Mouse (Mus musculus) lung, embryonic 14.5 days (tissue): ENCODE data around the gene Insyn1. TPM values are rescaled to one million over a fixed set of nuclear protein-coding genes. Genes with fewer than 3 reads are reported as not detected.
A peak's percentile ranks its signal among the peaks of the same experiment; 100 is the strongest.

Source experiments
- ATAC-seq: fragments of 200-750 bp; cut with Nextera tagmentation; 2 replicates; pipeline ENCODE4 v1.8.0; 2017; ENCODE audit warnings: mild to moderate bottlenecking, moderate TSS enrichment, moderate library complexity; ENCODE audit not compliant: insufficient read depth
- DNase-seq: peaks from one replicate; pipeline ENCODE4 v3.0.0-alpha.2; 2015
- H3K27ac ChIP-seq: fragments of 300-500 bp; sonication (generic); 2 replicates; pipeline ENCODE4 v1.5.1; 2014; ENCODE audit warnings: low read depth, mild to moderate bottlenecking, moderate library complexity
- H3K27me3 ChIP-seq: fragments of 300-500 bp; sonication (generic); 2 replicates; pipeline ENCODE4 v1.6.1; 2014; ENCODE audit warnings: low read length, control low read depth; ENCODE audit not compliant: insufficient read depth
- H3K36me3 ChIP-seq: fragments of 300-500 bp; sonication (generic); 2 replicates; pipeline ENCODE4 v1.6.1; 2014; ENCODE audit warnings: control low read depth; ENCODE audit not compliant: insufficient read depth
- H3K4me1 ChIP-seq: fragments of 300-500 bp; sonication (generic); 2 replicates; pipeline ENCODE4 v1.6.1; 2014; ENCODE audit warnings: antibody characterized with exemption, control low read depth; ENCODE audit not compliant: insufficient read depth
- H3K4me2 ChIP-seq: fragments of 300-500 bp; sonication (generic); 2 replicates; pipeline ENCODE4 v1.6.1; 2014; ENCODE audit warnings: mild to moderate bottlenecking
- H3K4me3 ChIP-seq: fragments of 300-500 bp; sonication (generic); 2 replicates; pipeline ENCODE4 v1.5.1; 2014; ENCODE audit warnings: low read depth, low read length
- H3K9ac ChIP-seq: fragments of 300-500 bp; sonication (generic); 2 replicates; pipeline ENCODE4 v1.6.1; 2014
- H3K9me3 ChIP-seq: fragments of 300-500 bp; sonication (generic); 2 replicates; pipeline ENCODE4 v1.6.1; 2016; ENCODE audit warnings: low read depth, low read length, control low read depth
- CTCF ChIP-seq: IDR thresholded peaks from 2 replicates; pipeline ENCODE4 v1.5.1; 2016; ENCODE audit warnings: antibody characterized with exemption, low read depth
- WGBS: fragments of 180-500 bp; shearing (Covaris S2); extraction: QIAGEN DNeasy Blood & Tissue Kit; methylation state at CpG from one replicate; pipeline ENCODE4 v1.1.7; 2014; 5-methylcytosine and 5-hydroxymethylcytosine counted together
- polyA plus RNA-seq: library from polyadenylated mRNA; unstranded; fragments of >200 nt; fragmentation: Nextera tagmentation; extraction: Ambion mirVana; gene quantifications from 2 replicates; pipeline ENCODE4 v1.2.1, GENCODE M21; 2014

Insyn1 gene
- polyA plus RNA-seq, 1 experiment from 2014 or later = 3.0 TPM

DNA sequence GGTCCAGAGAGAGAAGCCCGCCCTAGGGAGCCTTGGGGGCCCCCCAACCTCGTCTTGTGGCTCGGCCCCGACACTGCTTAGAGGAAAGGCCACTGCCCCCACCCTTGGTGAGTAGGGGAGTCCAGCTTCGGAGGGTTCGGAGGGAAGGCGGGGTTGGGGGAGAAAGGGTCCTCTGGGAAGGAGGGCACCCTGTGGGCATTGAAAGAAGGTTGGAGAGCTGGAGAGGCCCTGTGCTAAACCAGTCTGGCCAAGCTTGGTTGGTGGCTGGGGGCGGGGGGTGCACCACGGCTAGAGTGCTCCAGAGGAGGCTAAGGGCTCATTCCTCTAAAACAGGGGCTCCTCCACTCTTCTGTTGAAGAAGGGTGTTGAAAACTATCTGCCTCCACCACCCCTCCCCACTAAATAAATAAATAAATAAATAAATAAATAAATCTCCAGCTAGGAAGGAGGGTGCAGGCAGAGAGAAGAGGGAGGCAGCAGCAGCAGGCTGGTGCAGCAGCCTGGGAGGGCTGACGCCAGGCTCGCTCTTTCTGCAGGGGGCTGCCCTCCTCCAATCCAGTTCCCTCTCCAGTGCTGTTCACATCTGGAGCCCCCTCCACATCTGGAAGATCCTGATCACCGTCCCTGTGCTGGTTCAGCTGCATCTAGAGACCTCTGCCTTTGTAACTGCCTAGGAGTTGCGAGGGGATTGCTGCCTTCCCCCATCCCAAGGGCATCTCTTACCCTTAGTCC lies 896 bp downstream of the Insyn1 start:
- 0 out of 2 replicates have a peak, but pooled peaks have one; percentile 23 for ATAC-seq
- Histone ChIP-seq H3K4me3 (peak overlapping the region; percentile 59), H3K36me3 (no peaks in the 10 kb centered on the region), H3K4me2 (peak overlapping the region; percentile 99), H3K27me3 (peaks cover 28% of the 10 kb centered on the region), H3K9ac (peak overlapping the region; percentile 74), H3K9me3 (no peaks in the 10 kb centered on the region), H3K27ac (no peak overlapping the region), H3K4me1 (peaks cover 4% of the 10 kb centered on the region; the same call in 1 of the 2 replicates)
- WGBS = 4% methylated on average over 13 of the region's 13 CpGs
- no peak for TF ChIP-seq CTCF
- peak; percentile 11 for DNase-seq

DNA sequence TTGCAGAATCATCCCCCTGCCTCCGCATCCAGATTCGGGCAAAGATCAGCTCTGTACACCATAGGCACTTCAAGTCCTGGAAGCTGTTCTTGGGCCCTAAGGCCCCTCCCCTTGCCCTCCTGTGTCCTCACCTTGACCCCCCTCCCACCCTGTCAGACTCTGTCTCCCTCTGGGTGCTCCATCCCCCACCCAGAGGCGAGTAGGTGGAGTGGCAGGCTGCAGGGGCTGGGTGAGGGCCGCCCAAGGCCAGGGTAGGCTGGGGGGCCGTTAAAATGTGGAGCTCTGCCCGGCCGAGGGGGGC lies 1.4 kb downstream of the Insyn1 start:
- TF ChIP-seq CTCF = no peak
- DNase-seq (no peak), ATAC-seq (no peak)
- peaks cover 28% of the 10 kb centered on the region for H3K27me3 ChIP-seq
- peaks cover 4% of the 10 kb centered on the region; the same call in 1 of the 2 replicates for H3K4me1 ChIP-seq
- WGBS = 9% methylated on average over 7 of the region's 7 CpGs
- no peaks in the 10 kb centered on the region for H3K36me3 ChIP-seq
- H3K9ac ChIP-seq = peak overlapping the region; percentile 4; the same call in 1 of the 2 replicates
- peak overlapping the region; percentile 59 for H3K4me3 ChIP-seq
- H3K9me3 ChIP-seq = no peaks in the 10 kb centered on the region
- peak overlapping the region; percentile 99 for H3K4me2 ChIP-seq
- H3K27ac ChIP-seq = no peak overlapping the region

DNA sequence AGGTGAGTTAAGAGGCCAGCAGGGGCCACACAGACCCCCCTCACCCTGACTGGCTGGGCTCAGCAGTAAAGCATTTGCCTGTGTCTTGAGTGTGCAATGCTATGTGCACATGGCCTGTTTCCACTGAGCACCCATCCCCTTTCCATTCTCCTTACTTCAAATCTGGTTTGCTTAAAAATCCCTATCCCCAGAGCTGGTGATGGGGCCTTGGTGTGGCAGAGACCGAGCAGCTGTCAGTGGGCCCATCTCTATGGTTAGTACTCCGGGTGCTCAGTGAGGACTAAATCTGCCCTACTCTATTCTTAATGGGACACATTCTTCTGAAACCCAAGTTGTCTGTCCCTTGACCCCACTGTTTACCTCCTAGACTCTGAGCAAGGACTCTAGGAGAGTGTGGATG lies 2.0 kb downstream of the Insyn1 start:
- DNase-seq (peak; percentile 70), ATAC-seq (0 out of 2 replicates have a peak, but pooled peaks have one; percentile 22)
- Histone ChIP-seq H3K9me3 (no peaks in the 10 kb centered on the region), H3K9ac (peak overlapping the region; percentile 4; the same call in 1 of the 2 replicates), H3K4me1 (peaks cover 4% of the 10 kb centered on the region; the same call in 1 of the 2 replicates), H3K4me3 (peak overlapping the region; percentile 4; the same call in 1 of the 2 replicates), H3K4me2 (peak overlapping the region; percentile 99), H3K36me3 (no peaks in the 10 kb centered on the region), H3K27me3 (peaks cover 28% of the 10 kb centered on the region), H3K27ac (no peak overlapping the region)
- no peak for TF ChIP-seq CTCF
- WGBS = 37% methylated on average over 2 of the region's 2 CpGs

DNA sequence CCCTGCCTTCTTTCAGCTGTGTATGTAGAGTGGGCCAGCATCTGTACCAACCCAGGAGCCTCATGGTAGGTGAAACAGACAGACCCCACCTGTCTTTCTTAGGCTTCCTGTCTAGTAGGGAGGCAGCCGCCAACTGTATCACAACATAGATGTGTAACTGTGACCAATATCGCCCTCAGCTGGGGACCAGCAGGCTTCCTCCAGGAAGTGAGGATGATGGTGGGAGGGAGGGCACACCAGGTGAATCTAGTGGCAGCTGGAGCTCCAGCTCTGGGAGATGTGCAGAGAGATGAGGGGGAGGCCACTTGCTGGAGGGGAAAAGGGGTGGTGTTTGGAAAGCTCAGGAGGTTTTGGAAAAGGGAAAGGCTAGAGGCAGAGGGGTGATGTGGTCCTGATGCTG lies 6.6 kb downstream of the Insyn1 start:
- peaks cover 7% of the 10 kb centered on the region; the same call in 1 of the 2 replicates for H3K27me3 ChIP-seq

DNA sequence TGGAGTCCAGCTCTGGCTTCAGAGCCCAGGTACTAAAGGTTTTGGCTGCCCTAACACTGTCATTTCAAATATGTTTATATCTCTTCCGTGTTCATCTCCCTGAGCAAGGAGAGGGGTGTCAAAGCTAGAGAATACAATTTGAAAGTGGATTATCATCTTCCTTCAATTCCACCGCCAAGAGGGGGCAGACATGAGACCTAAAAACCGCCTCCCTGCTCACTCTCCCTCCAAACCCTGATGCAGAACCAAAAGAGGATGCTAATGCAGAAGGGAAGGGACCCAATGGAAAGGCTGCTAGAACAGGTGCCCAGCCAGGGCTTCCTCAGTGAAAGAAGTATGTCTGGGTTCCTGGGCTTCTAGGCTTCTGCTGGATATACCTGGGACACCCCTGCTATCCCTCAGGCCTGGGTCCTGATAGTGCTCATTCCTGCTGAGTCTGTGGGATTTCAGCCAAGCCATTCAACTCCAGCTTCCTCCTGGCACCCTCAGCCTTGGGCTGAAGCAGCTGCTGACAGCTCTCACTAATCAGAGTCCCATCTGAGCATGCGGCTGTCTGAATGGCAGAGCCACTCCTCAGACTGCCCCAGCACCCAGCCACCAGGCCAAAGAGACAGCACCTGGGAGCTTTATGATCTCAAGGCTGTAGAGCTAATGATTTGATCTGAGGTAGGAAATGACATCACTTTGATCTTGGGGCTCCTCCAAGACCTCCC lies 8.2 kb downstream of the Insyn1 start:
- ATAC-seq (no peak), DNase-seq (no peak)
- peak; percentile 38 for TF ChIP-seq CTCF
- H3K9me3 ChIP-seq = no peaks in the 10 kb centered on the region
- no peaks in the 10 kb centered on the region for H3K36me3 ChIP-seq
- 31% methylated on average over 4 of the region's 4 CpGs for WGBS
- no peak overlapping the region for H3K9ac ChIP-seq
- H3K27ac ChIP-seq = no peak overlapping the region
- H3K4me2 ChIP-seq = no peak overlapping the region
- no peaks in the 10 kb centered on the region for H3K4me1 ChIP-seq
- no peaks in the 10 kb centered on the region for H3K27me3 ChIP-seq
- no peak overlapping the region for H3K4me3 ChIP-seq

More for the DNA sequence above, 6.6 kb downstream of the Insyn1 start:
- Histone ChIP-seq H3K4me1 (peaks cover under 1% of the 10 kb centered on the region; the same call in 1 of the 2 replicates), H3K27ac (no peak overlapping the region), H3K36me3 (no peaks in the 10 kb centered on the region), H3K9ac (no peak overlapping the region), H3K9me3 (no peaks in the 10 kb centered on the region), H3K4me2 (no peak overlapping the region), H3K4me3 (no peak overlapping the region)
- DNase-seq (no peak), ATAC-seq (no peak)
- no peak for TF ChIP-seq CTCF
- WGBS = 55% methylated on average over 2 of the region's 2 CpGs

DNA sequence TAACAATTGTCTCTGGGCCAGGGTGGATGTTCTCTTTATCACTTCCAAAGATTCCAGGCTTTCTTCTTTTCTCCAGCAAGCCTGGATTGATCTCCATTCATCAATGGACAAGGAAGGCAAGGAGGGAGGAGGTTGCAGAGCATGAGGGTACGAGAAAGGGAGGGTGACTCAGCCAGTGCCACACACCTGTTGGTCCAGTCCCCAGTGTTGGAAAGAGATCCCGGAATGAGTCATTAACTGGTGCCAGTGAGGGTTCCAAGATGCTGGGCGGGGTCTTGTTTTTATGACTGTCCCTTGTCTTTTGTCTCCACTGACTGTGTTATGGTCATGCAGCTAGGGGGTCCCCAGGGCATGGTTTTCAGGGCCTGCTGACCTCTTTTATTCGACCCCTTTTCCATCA lies 9.5 kb downstream of the Insyn1 start:
- H3K27me3 ChIP-seq = no peaks in the 10 kb centered on the region
- H3K36me3 ChIP-seq = no peaks in the 10 kb centered on the region
- H3K9ac ChIP-seq = no peak overlapping the region
- no peak overlapping the region for H3K4me3 ChIP-seq
- H3K9me3 ChIP-seq = no peaks in the 10 kb centered on the region
- H3K27ac ChIP-seq = no peak overlapping the region
- ATAC-seq = no peak
- DNase-seq = no peak
- no peaks in the 10 kb centered on the region for H3K4me1 ChIP-seq
- 71% methylated on average over 4 of the region's 4 CpGs for WGBS
- TF ChIP-seq CTCF = no peak
- no peak overlapping the region for H3K4me2 ChIP-seq

DNA sequence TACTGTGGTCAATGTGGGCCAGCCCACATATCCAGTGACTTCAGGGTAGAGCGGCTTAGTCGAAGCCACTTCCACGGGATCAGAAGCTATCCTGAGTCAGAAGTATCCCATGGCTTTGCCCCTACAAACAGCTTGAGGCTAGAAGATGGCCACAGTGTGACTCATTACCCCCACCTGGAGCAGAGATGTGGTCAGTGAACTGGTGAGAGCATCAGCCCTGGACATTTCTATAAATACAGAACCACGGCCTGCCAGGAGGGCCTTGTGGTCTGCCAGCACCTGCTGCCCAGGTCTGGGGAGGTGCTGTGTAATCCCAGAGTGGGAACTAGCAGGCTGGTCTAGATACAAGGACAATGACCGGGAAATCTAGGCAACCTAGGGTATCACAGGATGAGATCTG lies 12.5 kb downstream of the Insyn1 start:
- Histone ChIP-seq H3K4me2 (no peak overlapping the region), H3K9me3 (no peaks in the 10 kb centered on the region), H3K36me3 (no peaks in the 10 kb centered on the region), H3K27me3 (no peaks in the 10 kb centered on the region), H3K4me3 (no peak overlapping the region), H3K9ac (no peak overlapping the region), H3K27ac (no peak overlapping the region), H3K4me1 (no peaks in the 10 kb centered on the region)
- WGBS = 81% methylated on average over 5 of the region's 5 CpGs
- ATAC-seq (no peak), DNase-seq (no peak)
- TF ChIP-seq CTCF = no peak
